Mouse (Mus musculus) myocyte (in vitro differentiated cells): Measurements from ENCODE around the gene Npvf.

Experiments used
- MAX ChIP-seq: IDR thresholded peaks from one replicate; pipeline ENCODE4 v1.6.1; 2011; ENCODE audit warnings: low read depth, mild to moderate bottlenecking, control low read depth
- MYOG ChIP-seq, 3 experiments: IDR thresholded peaks; one replicate each; pipeline ENCODE4 v1.6.1; 2011; ENCODE audit warnings: control low read depth in 2 of 3, low read depth in 2 of 3, mild to moderate bottlenecking in 2 of 3; ENCODE audit not compliant: insufficient read length in 2 of 3, control insufficient read depth in 1 of 3, insufficient read depth in 1 of 3
- POLR2A ChIP-seq: IDR thresholded peaks from one replicate; pipeline ENCODE4 v1.6.1; 2011; ENCODE audit warnings: low read depth, mild to moderate bottlenecking, control low read depth, moderate library complexity; ENCODE audit not compliant: insufficient read length
- POLR2AphosphoS2 ChIP-seq: IDR thresholded peaks from one replicate; pipeline ENCODE4 v1.6.1; 2011; ENCODE audit warnings: low read depth, control low read depth; ENCODE audit not compliant: insufficient read length
- USF1 ChIP-seq: IDR thresholded peaks from one replicate; pipeline ENCODE4 v1.6.1; 2011; ENCODE audit warnings: low read depth, mild to moderate bottlenecking, control low read depth, moderate library complexity

DNA sequence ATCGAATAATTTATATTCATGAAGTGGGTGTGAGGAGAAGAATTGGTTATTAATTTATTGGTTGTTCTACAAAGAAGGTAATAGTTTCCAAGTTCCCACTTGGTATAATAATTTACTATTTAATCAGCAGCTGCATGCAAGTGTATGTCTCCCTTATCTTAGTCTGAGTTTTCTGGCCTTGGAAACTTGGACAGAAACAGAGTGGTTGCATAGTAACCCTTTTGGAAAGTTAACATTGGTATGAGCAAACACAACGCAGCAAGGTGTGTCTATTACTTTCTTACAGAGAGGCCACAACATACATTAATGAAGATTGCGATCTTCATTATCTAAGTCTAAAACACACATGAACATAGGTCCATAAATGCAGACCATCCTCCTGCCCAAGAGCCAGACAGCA is 10.0 kb upstream of the Npvf start:
- TF ChIP-seq POLR2A (no peak), USF1 (no peak), MYOG (IDR thresholded peaks at IDR 0.05; ENCODE audit: control insufficient read depth in 1 of 3, insufficient read depth in 1 of 3, insufficient read length in 2 of 3, low read depth in 2 of 3) (no peak), POLR2AphosphoS2 (no peak), MAX (no peak)
